Mouse (Mus musculus) embryonic fibroblast, embryonic 13.5 days (primary cell): ENCODE results near the gene Bnc2. TPM values are rescaled to one million over a fixed set of nuclear protein-coding genes. Genes with fewer than 3 reads are reported as not detected.

Experiments used
- H3K27ac ChIP-seq: 2 replicates; pipeline ENCODE4 v1.5.1; 2012; ENCODE audit warnings: low read length, control low read depth, inconsistent platforms; ENCODE audit not compliant: insufficient read depth
- H3K4me1 ChIP-seq: 2 replicates; pipeline ENCODE4 v1.6.1; 2011; ENCODE audit warnings: low read length; ENCODE audit not compliant: control insufficient read depth, insufficient read depth
- H3K4me3 ChIP-seq: 2 replicates; pipeline ENCODE4 v1.5.1; 2011; ENCODE audit warnings: mild to moderate bottlenecking, control low read depth, low read length; ENCODE audit not compliant: insufficient read depth
- CTCF ChIP-seq: IDR thresholded peaks from 2 replicates; pipeline ENCODE4 v1.5.1; 2011; ENCODE audit warnings: mild to moderate bottlenecking, control low read depth, low read length, moderate library complexity, borderline replicate concordance; ENCODE audit not compliant: insufficient read depth
- POLR2A ChIP-seq: IDR thresholded peaks from 2 replicates; pipeline ENCODE4 v1.6.1; 2011; ENCODE audit warnings: low read depth, mild to moderate bottlenecking, control low read depth, low read length, moderate library complexity
- polyA plus RNA-seq: library from polyadenylated mRNA; stranded (reverse); fragments of >200 nt; gene quantifications from 2 replicates; pipeline ENCODE4 v1.2.4, GENCODE M21; 2011; ENCODE audit warnings: low read depth; ENCODE audit not compliant: missing spikeins, insufficient read length

Bnc2 gene
- polyA plus RNA-seq, 1 experiment = 48.4 TPM

DNA sequence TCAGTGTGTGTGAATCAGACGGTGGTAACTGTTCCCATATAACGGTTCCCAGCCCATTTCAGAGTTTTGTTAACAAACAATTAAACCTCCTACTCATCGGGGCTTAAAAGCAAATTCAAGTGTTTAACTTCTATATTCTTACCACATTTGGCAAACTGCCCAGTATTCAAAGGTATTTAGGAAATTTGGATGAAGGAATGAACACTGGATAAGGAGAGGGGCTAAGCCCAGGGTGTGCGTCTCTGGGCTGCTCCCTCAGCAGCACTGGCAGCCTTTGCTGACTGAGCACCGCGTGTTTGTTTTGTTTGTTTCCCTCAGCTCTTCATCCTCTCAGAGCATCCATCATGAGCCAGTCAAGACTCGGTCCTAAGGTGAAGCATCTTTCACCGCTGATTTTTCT lies 109.0 kb downstream of the Bnc2 start:
- Histone ChIP-seq H3K4me1 (peaks cover 8% of the 10 kb centered on the region; the same call in 1 of the 2 replicates), H3K4me3 (no peak overlapping the region), H3K27ac (no peak overlapping the region)
- TF ChIP-seq CTCF (no peak), POLR2A (no peak)

DNA sequence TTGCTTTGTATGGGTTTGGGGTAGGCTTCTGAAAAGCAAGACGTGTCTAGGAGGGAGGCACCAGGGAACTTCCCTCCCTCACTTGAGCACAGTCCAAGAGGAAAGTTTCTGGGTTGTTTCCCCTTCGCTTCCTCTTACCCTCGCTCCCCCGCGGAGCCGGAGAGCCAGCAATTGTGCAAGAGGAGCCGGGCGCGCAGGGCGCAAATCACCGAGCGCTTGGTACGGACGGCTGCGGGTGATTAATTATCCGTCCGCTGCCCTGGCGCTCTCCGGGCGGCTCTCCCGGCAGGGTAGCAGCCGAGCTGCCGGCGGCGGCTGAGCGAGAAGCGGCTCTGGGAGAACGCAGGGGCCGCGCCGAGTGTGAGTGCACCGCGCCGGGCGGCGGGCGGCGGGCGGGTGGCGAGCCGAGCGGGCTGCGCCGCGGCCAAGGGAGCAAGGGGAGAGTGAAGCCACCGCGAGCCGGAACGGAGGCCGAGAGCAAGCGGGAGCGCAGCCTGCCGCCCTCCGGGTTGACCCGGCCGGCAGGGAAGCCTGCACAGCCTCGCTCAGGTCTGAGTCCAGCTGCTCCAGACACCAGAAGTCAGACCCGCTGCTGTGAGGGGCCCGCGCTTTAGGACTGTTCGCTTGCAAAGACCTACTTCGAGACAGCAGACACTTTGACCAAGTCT lies 129.7 kb downstream of the Bnc2 start:
- peak overlapping the region; percentile 76; the same call in 1 of the 2 replicates for H3K27ac ChIP-seq
- peaks cover 8% of the 10 kb centered on the region for H3K4me1 ChIP-seq
- H3K4me3 ChIP-seq = peak overlapping the region; percentile 74
- TF ChIP-seq CTCF (no peak), POLR2A (peak; percentile 33; the same call in 1 of the 2 replicates)

- TF ChIP-seq POLR2A (no peak), CTCF (no peak)
- peaks cover 8% of the 10 kb centered on the region for H3K4me1 ChIP-seq
- H3K27ac ChIP-seq = no peak overlapping the region
- H3K4me3 ChIP-seq = peak overlapping the region; percentile 16; the same call in 1 of the 2 replicates
Observed at GRCm38 (mm10) chr4:84544646-84545045, 130.4 kb downstream of the Bnc2 start.

GRCm38 (mm10) chr4:84540531-84540930 lies 134.5 kb downstream of the Bnc2 start:
- Histone ChIP-seq H3K4me1 (peaks cover 3% of the 10 kb centered on the region; the same call in 1 of the 2 replicates), H3K27ac (no peak overlapping the region), H3K4me3 (no peak overlapping the region)
- TF ChIP-seq CTCF = no peak
- TF ChIP-seq POLR2A = no peak

DNA sequence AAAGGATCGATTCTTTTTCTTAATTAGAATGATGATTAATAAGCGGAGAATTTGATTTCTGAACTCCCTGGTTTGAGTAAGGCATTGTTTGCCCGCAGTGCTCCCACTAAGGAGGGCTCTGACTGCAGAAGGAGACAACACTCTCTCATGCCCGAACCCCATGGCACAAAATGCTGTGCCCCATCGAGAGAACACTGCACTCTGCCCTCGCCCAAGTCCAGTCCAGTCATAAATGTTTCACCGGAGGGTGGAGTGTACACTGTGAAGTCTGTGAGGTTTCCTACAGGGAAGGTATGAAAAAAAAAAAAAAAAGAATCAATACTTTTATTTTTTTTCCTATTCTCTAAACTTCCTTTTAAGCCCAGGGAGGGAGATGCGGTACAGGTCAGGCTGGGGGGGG lies 135.7 kb downstream of the Bnc2 start:
- TF ChIP-seq POLR2A (no peak), CTCF (no peak)
- H3K27ac ChIP-seq = no peak overlapping the region
- H3K4me1 ChIP-seq = peaks cover 3% of the 10 kb centered on the region; the same call in 1 of the 2 replicates
- H3K4me3 ChIP-seq = no peak overlapping the region

DNA sequence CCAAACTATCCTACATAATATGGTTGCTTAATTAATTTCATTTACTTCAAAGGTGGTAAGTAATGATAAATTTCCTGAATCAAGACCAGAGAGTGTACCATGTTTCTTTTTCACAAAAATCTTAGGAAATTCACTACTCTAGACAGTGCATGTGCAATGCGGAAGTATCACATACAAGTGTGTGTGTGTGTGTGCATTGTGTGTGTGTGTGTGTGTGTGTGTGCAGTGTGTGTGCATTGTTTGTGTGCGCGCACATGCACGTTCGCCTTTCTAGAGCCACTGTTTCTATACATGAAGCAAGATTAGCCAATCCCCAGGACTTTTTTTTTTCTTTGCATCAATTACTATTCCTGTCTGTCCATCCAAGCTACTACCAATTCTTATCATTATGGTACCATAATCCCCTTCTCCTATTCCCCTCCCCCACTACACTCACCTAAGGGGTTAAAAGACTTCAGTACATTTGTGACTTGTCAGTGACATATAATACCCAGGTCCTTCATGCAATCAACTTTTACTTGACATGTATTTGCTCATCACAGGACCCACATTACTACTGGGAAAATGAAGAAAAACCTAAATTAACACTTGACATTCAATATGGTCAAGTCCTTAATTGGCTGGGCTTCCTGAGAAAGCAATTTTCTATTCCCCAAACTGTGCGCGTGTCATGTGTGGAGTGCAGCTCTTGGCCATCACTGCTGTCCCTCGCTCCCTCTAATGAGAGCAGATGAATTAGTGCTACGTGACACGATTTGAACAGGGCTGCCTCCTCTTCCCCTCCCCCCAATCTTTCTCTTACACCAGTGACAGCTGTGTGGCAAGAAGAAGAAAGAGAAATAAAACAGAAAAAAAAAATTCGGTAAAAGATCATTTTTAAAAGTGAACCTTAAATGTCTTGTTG lies 145.9 kb downstream of the Bnc2 start:
- TF ChIP-seq CTCF = no peak
- no peak for TF ChIP-seq POLR2A

GRCm38 (mm10) chr4:84528358-84528757 lies 146.7 kb downstream of the Bnc2 start:
- Histone ChIP-seq H3K4me1 (peaks cover 8% of the 10 kb centered on the region), H3K27ac (no peak overlapping the region), H3K4me3 (no peak overlapping the region)
- no peak for TF ChIP-seq POLR2A
- TF ChIP-seq CTCF = no peak

More for the DNA sequence above, 145.9 kb downstream of the Bnc2 start:
- peaks cover 8% of the 10 kb centered on the region for H3K4me1 ChIP-seq
- H3K27ac ChIP-seq = no peak overlapping the region
- no peak overlapping the region for H3K4me3 ChIP-seq

DNA sequence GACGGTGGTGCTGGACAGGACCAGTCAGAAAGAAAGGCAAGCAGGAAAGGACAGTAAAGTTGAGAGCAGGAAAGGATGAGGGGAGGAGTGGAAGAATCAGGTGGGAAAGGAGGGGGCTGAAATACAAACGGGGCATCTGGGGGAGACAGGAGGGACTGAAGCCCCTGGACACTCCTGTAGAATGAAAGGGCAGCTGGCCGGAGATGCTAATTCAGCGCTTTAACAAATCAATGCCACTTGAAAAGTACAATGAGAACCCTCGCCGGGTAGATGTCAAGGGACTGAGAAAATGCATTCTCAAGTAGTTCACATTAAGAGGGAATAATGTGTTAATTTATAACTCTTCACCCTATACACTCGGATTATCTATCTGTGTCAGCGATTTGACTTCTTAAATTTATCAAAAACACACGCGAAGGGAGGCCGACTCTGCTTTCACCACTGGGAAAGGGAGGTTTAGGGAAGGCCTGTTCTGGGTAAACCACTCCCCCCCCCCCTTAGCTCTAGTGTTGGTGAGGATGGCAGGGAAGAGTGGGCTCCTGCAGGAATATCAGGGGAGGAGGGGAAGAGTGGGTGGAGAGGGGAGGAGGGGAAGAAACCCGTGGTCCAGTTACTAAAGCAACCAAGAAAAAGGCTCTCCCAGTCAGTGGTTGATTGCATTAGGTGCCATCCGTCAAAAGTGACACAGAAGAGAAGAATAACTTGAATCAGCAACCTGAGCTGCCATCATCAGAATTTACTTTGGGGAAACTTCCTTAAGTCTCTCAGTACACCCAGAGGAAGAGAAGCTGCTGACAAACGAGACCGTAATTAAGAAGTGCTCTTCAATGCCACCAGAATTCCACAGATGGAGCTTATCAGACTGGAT lies 147.8 kb downstream of the Bnc2 start:
- Histone ChIP-seq H3K4me1 (peaks cover 11% of the 10 kb centered on the region), H3K27ac (no peak overlapping the region), H3K4me3 (no peak overlapping the region)
- no peak for TF ChIP-seq POLR2A
- TF ChIP-seq CTCF = no peak

DNA sequence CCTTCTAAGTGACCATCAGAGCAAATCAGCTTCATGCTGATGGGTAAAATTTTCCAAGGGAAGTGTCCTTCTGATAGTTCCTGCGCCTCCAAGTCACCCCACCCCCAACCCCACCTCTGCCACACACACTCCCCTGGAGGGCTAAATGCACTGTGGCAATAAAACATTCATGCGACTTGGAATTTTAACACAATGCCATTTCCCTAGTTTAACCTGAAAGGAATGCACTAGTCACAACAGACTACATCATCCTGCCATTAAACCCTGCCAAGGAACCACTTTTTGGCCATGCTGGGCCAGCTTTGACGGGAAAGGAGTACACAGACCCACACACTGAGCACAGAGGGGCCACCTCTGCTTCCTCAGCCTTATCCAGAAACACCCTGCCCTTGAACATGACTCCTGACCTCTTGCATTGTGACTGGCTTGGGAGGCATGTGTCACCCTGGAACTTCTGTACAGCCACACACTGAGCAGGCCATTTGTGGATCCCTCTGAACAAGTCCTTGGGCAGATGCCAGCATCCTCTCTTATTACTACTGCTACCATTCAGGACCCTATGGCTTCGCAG lies 151.3 kb downstream of the Bnc2 start:
- TF ChIP-seq CTCF = no peak
- no peak for TF ChIP-seq POLR2A
- H3K4me3 ChIP-seq = no peak overlapping the region
- H3K4me1 ChIP-seq = peaks cover 11% of the 10 kb centered on the region
- H3K27ac ChIP-seq = peak overlapping the region; percentile 98
